Mouse (Mus musculus) hindbrain, embryonic 15.5 days (tissue): Measurements from ENCODE around the gene Prkcz. TPM values are rescaled to one million over a fixed set of nuclear protein-coding genes. Genes with fewer than 3 reads are reported as not detected.

ENCODE experiments used
- ATAC-seq: fragments of 200-750 bp; cut with Nextera tagmentation; 2 replicates; pipeline ENCODE4 v1.8.0; 2017; ENCODE audit warnings: low read depth, moderate number of reproducible peaks, moderate TSS enrichment; ENCODE audit not compliant: low FRiP score
- H3K27ac ChIP-seq: fragments of 300-500 bp; sonication (generic); replicated peaks from 2 replicates; pipeline ENCODE4 v1.5.1; 2015; ENCODE audit warnings: mild to moderate bottlenecking, inconsistent platforms
- H3K27me3 ChIP-seq: fragments of 300-500 bp; sonication (generic); 2 replicates; pipeline ENCODE4 v1.6.1; 2015; ENCODE audit warnings: control low read depth, inconsistent platforms
- H3K36me3 ChIP-seq: fragments of 300-500 bp; sonication (generic); 2 replicates; pipeline ENCODE4 v1.6.1; 2015; ENCODE audit warnings: control low read depth, inconsistent platforms
- H3K4me1 ChIP-seq: fragments of 300-500 bp; sonication (generic); replicated peaks from 2 replicates; pipeline ENCODE4 v1.6.1; 2015; ENCODE audit warnings: control low read depth, inconsistent platforms
- H3K4me2 ChIP-seq: fragments of 300-500 bp; sonication (generic); 2 replicates; pipeline ENCODE4 v1.6.1; 2015; ENCODE audit warnings: moderate library complexity, mild to moderate bottlenecking, inconsistent platforms
- H3K4me3 ChIP-seq: fragments of 300-500 bp; sonication (generic); 2 replicates; pipeline ENCODE4 v1.5.1; 2015; ENCODE audit warnings: mild to moderate bottlenecking, inconsistent platforms
- H3K9ac ChIP-seq: fragments of 300-500 bp; sonication (generic); 2 replicates; pipeline ENCODE4 v1.6.1; 2015; ENCODE audit warnings: inconsistent platforms
- H3K9me3 ChIP-seq: fragments of 300-500 bp; sonication (generic); 2 replicates; pipeline ENCODE4 v1.6.1; 2016; ENCODE audit warnings: control low read depth, inconsistent platforms
- WGBS: fragments of 180-500 bp; shearing (Covaris S2); methylation state at CpG from one replicate; pipeline ENCODE4 v1.1.7; 2015; 5-methylcytosine and 5-hydroxymethylcytosine counted together
- polyA plus RNA-seq: library from polyadenylated mRNA; unstranded; fragments of >200 nt; fragmentation: Nextera tagmentation; extraction: Ambion mirVana; gene quantifications from 2 replicates; pipeline ENCODE4 v1.2.1, GENCODE M21; 2015

The Prkcz gene
- polyA plus RNA-seq, result 78.8 and 87.2 TPM in 2 replicates

- peaks cover 14% of the 10 kb centered on the region for H3K4me1 ChIP-seq
- no peaks in the 10 kb centered on the region for H3K9me3 ChIP-seq
- H3K27me3 ChIP-seq, result peaks cover 66% of the 10 kb centered on the region
- ATAC-seq, result peak; percentile 87; the same call in 1 of the 2 replicates
- H3K36me3 ChIP-seq, result no peaks in the 10 kb centered on the region
- H3K4me2 ChIP-seq, result peak within 1 kb of the TSS; percentile 57
- peak within 1 kb of the TSS; percentile 37 for H3K4me3 ChIP-seq
- H3K9ac ChIP-seq, result no peak within 1 kb of the TSS
- WGBS, result under 1% methylated on average over 51 of the region's 51 CpGs
- no peak within 1 kb of the TSS for H3K27ac ChIP-seq
Observed at GRCm38 (mm10) chr4:155361303-155361791, at the start of gene Prkcz. Gene Prkcz, minus strand, starts transcription at chr4:155361361.

DNA sequence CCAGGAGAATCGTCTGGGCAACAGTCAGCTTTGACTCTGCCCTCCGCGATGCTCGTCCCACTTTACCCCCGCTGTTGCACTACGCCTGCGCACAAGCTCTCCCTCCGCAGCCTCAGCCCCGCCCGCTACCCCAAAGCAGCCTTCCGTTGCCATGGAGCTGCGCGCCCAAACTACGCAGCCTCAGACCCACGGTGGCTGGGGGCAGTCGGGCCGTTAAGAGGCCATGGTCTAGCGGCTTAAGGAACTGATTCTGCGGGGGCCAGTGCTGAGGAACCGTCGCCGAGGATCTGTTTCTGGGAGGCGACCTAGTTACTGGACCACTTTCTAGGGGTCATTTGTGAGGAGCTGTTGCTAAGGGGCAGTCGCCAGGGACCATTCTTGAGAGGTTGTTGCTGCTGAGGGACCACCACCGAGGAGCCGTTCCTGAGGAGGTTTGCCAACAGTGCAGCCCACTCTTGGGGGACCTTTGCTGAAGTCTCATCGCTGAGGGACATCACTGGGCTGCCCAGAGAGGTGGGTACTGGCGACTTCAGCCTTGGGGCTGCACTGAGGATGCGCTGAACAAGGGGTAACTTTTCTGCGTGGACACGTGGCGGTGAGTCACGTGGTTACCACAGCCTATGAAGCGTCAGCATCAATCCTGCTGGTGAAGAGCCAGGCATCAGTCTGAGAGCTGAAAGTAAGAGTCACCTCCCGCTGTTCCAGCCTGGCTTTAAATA, 48.1 kb upstream of the Prkcz start, which contains the start of gene Cfap74:
Gene Cfap74, plus strand, starts transcription at position 133 of the 719 bp plus-strand sequence.
- ATAC-seq, result peak; percentile 97
- Histone ChIP-seq H3K9me3 (no peaks in the 10 kb centered on the region), H3K4me3 (peak within 1 kb of the TSS; percentile 53), H3K27ac (peak within 1 kb of the TSS; percentile 65), H3K9ac (peak within 1 kb of the TSS; percentile 32), H3K27me3 (no peaks in the 10 kb centered on the region), H3K4me2 (peak within 1 kb of the TSS; percentile 80), H3K36me3 (no peaks in the 10 kb centered on the region), H3K4me1 (peaks cover 16% of the 10 kb centered on the region)
- under 1% methylated on average over 35 of the region's 35 CpGs for WGBS

- Histone ChIP-seq H3K27ac (peak overlapping the region; percentile 40; the same call in 1 of the 2 replicates), H3K9ac (peak overlapping the region; percentile 32; the same call in 1 of the 2 replicates), H3K4me2 (peak overlapping the region; percentile 80), H3K4me1 (peaks cover 16% of the 10 kb centered on the region), H3K4me3 (peak overlapping the region; percentile 53), H3K27me3 (no peaks in the 10 kb centered on the region), H3K36me3 (no peaks in the 10 kb centered on the region), H3K9me3 (no peaks in the 10 kb centered on the region)
- ATAC-seq, result peak; percentile 67
- 1% methylated on average over 8 of the region's 8 CpGs for WGBS
Observed at GRCm38 (mm10) chr4:155408695-155409057, 47.5 kb upstream of the Prkcz start.

GRCm38 (mm10) chr4:155402489-155402888, 41.3 kb upstream of the Prkcz start:
- ATAC-seq, result no peak
- Histone ChIP-seq H3K27ac (no peak overlapping the region), H3K9me3 (no peaks in the 10 kb centered on the region), H3K27me3 (peaks cover 20% of the 10 kb centered on the region), H3K4me1 (peaks cover 8% of the 10 kb centered on the region), H3K4me2 (no peak overlapping the region), H3K9ac (no peak overlapping the region), H3K4me3 (no peak overlapping the region), H3K36me3 (no peaks in the 10 kb centered on the region)
- 40% methylated on average over 1 of the region's 1 CpGs for WGBS

- Histone ChIP-seq H3K4me3 (no peak overlapping the region), H3K9me3 (no peaks in the 10 kb centered on the region), H3K27ac (no peak overlapping the region), H3K27me3 (peaks cover 31% of the 10 kb centered on the region), H3K4me1 (peaks cover 10% of the 10 kb centered on the region), H3K4me2 (no peak overlapping the region), H3K9ac (no peak overlapping the region), H3K36me3 (no peaks in the 10 kb centered on the region)
- 70% methylated on average over 7 of the region's 7 CpGs for WGBS
- no peak for ATAC-seq
Observed at GRCm38 (mm10) chr4:155401121-155401520, 40.0 kb upstream of the Prkcz start.

DNA sequence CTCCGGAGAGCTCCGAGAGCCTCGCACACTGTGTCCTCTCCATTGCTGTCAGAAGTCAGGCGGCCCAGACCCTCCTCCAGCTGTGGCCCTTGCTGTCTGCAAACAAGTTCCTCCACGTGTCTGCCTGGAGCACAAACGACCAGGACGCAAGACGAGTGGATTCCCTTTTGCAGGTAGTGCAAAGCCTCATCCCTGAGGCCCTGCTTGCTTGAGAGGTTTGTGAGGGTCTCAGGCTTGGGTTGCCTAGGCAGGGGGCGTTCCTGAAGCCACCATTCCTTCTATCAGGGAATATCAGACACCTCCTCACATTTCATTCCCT, 37.0 kb upstream of the Prkcz start:
- Histone ChIP-seq H3K27me3 (peaks cover 40% of the 10 kb centered on the region), H3K4me2 (peak overlapping the region; percentile 79), H3K9ac (no peak overlapping the region; the same call in 1 of the 2 replicates), H3K27ac (no peak overlapping the region), H3K4me1 (peaks cover 10% of the 10 kb centered on the region), H3K4me3 (peak overlapping the region; percentile 43), H3K9me3 (no peaks in the 10 kb centered on the region), H3K36me3 (no peaks in the 10 kb centered on the region)
- 4% methylated on average over 9 of the region's 9 CpGs for WGBS
- ATAC-seq, result no peak; the same call in 1 of the 2 replicates

DNA sequence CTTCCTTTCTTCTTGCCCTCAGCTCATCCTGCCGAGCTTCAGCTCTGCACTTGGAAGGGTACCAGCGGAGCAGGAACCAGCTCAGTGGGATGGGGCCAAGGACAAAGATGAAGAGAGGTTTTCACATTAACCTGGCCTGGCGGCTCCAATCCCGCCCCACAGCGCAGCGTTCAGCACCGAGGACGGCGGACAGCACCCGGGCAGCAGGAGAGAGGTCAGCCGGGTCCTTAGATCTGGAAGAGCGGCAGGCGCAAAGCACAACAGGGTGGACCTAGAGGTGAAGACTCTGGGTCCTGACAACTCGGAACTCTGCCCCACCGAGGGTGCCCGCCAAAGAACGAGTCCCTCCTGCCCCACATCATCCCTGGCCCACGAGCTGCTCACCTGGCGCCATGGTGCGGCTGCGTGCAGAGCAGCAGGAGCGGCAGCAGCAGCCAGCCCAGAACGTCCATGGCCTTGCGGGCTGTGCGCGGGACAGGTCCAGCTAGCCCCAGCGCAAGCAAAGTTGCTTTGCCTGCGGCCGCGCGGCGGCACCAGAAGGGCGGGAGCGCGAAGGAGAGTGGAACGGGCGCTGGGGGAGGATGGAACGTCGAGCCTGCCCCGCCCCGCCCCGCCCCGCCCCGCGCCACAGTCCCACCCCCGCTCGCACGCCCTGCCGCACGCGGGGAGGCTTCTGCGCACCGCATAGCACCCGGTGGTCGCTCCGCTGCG, 36.5 kb upstream of the Prkcz start, which contains the start of gene Gabrd:
Gene Gabrd, minus strand, starts transcription at position 602 of the 711 bp plus-strand sequence.
- peak within 1 kb of the TSS; percentile 79 for H3K4me2 ChIP-seq
- H3K36me3 ChIP-seq, result no peaks in the 10 kb centered on the region
- under 1% methylated on average over 54 of the region's 57 CpGs for WGBS
- ATAC-seq, result 0 out of 2 replicates have a peak, but pooled peaks have one; percentile 30
- H3K4me3 ChIP-seq, result peak within 1 kb of the TSS; percentile 43
- H3K9me3 ChIP-seq, result no peaks in the 10 kb centered on the region
- peaks cover 44% of the 10 kb centered on the region for H3K27me3 ChIP-seq
- H3K4me1 ChIP-seq, result peaks cover 10% of the 10 kb centered on the region
- H3K27ac ChIP-seq, result no peak within 1 kb of the TSS
- H3K9ac ChIP-seq, result no peak within 1 kb of the TSS; the same call in none of the 2 replicates

DNA sequence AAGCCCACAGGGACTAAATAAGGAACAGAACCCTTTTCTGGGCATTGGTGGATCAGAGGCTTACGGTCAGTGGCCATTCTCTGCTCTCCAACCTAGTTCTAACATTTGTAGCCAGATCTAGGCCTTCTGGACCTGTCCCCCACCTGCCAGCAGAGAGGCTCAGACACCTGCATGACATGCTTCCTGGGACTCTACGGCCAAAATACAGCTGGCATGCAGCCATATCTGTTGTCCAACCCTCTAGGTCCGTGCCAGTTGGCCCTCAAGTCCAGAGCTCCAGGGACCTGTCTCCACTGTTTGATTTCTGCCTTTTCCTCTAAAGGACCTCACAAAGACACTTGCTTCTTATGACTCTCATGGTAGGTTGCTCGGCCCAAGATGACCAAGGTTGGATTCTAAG, 35.6 kb upstream of the Prkcz start:
- H3K27me3 ChIP-seq, result peaks cover 44% of the 10 kb centered on the region
- ATAC-seq, result no peak
- no peak overlapping the region for H3K27ac ChIP-seq
- no peak overlapping the region for H3K9ac ChIP-seq
- H3K36me3 ChIP-seq, result no peaks in the 10 kb centered on the region
- H3K9me3 ChIP-seq, result no peaks in the 10 kb centered on the region
- no peak overlapping the region for H3K4me2 ChIP-seq
- WGBS, result 88% methylated on average over 4 of the region's 4 CpGs
- peaks cover 10% of the 10 kb centered on the region for H3K4me1 ChIP-seq
- H3K4me3 ChIP-seq, result no peak overlapping the region

GRCm38 (mm10) chr4:155395471-155395870, 34.3 kb upstream of the Prkcz start:
- Histone ChIP-seq H3K4me1 (peaks cover 10% of the 10 kb centered on the region), H3K27ac (no peak overlapping the region), H3K36me3 (no peaks in the 10 kb centered on the region), H3K9ac (no peak overlapping the region), H3K4me3 (no peak overlapping the region), H3K4me2 (no peak overlapping the region), H3K9me3 (no peaks in the 10 kb centered on the region), H3K27me3 (peaks cover 44% of the 10 kb centered on the region)
- 87% methylated on average over 5 of the region's 5 CpGs for WGBS
- no peak for ATAC-seq

DNA sequence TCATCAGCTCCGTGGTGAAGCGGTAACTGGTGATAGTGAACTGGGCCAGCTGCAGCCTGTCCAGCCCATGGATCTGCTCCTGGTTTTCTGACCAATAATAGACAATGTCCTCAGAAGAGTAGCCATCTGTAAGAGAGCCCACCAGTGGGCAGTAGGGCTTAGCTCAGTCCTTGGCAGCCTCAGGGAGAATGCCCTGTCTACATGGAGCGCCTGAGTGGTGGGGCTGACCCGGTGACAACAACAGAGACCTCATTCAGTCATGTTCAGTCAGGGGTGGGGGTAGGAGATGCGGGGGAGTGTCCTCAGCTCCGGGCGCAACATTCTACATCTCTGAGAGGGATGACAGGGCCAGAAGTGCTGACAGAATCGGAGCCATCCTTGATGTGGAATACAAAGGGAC, 26.0 kb upstream of the Prkcz start:
- no peak overlapping the region for H3K4me3 ChIP-seq
- no peaks in the 10 kb centered on the region for H3K36me3 ChIP-seq
- no peaks in the 10 kb centered on the region for H3K27me3 ChIP-seq
- no peaks in the 10 kb centered on the region for H3K9me3 ChIP-seq
- WGBS, result 85% methylated on average over 8 of the region's 8 CpGs
- H3K4me1 ChIP-seq, result no peaks in the 10 kb centered on the region
- H3K27ac ChIP-seq, result no peak overlapping the region
- no peak overlapping the region for H3K4me2 ChIP-seq
- H3K9ac ChIP-seq, result no peak overlapping the region
- ATAC-seq, result no peak

GRCm38 (mm10) chr4:155383326-155383725, 22.2 kb upstream of the Prkcz start:
- WGBS, result 83% methylated on average over 4 of the region's 4 CpGs
- no peaks in the 10 kb centered on the region for H3K4me1 ChIP-seq

DNA sequence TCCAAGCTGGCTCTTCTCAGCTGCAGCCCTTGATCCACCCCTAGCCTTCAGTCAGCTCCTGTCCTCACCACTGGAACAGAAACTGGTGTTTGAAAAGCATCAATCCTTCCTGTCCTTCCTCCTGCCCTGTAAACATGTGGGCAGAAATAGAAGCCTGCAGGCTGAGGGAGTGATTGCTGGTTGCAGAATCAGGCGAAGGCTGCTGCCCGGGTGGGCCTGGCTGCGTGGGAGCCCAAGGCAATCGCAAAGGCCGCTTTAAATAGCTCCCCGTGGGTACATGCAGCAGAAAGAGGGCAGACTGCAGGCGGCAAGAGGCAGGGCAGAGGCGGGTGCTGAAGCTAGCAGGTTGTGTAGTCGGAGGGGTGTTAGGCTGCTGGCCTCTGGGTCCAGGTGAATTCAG, 21.6 kb upstream of the Prkcz start:
- H3K36me3 ChIP-seq, result no peaks in the 10 kb centered on the region
- no peaks in the 10 kb centered on the region for H3K9me3 ChIP-seq
- no peak overlapping the region for H3K4me3 ChIP-seq
- H3K27me3 ChIP-seq, result no peaks in the 10 kb centered on the region
- 20% methylated on average over 9 of the region's 9 CpGs for WGBS
- H3K4me1 ChIP-seq, result no peaks in the 10 kb centered on the region
- no peak overlapping the region for H3K9ac ChIP-seq
- ATAC-seq, result no peak
- no peak overlapping the region for H3K4me2 ChIP-seq
- H3K27ac ChIP-seq, result no peak overlapping the region

More at GRCm38 (mm10) chr4:155383326-155383725, 22.2 kb upstream of the Prkcz start:
- Histone ChIP-seq H3K27me3 (no peaks in the 10 kb centered on the region), H3K9ac (no peak overlapping the region), H3K36me3 (no peaks in the 10 kb centered on the region), H3K27ac (no peak overlapping the region), H3K4me2 (no peak overlapping the region), H3K4me3 (no peak overlapping the region), H3K9me3 (no peaks in the 10 kb centered on the region)
- ATAC-seq, result no peak
